Mouse (Mus musculus): ENCODE results near the gene Vmn1r195.
A peak's percentile ranks its signal among the peaks of the same experiment; 100 is the strongest.
"Not testable (repeated sequence)": the region's sequence is repeated elsewhere in the genome, so short reads cannot be mapped to it uniquely, and the experiment has no call there.

Vmn1r195 gene

GRCm38 (mm10) chr13:22270222-22270621, at the start of gene Vmn1r195:
Gene Vmn1r195, plus strand, starts transcription at chr13:22270522.
- not testable (repeated sequence) for DNase-seq

- not testable (repeated sequence) for DNase-seq
These were observed 47.3 kb upstream of the Vmn1r195 start, which contains the start of gene Vmn1r193 for GRCm38 (mm10) chr13:22223060-22223459. Gene Vmn1r193, minus strand, starts transcription at chr13:22223160.

- DNase-seq = no peak
These were observed 26.4 kb upstream of the Vmn1r195 start, which contains the start of gene Vmn1r194 for GRCm38 (mm10) chr13:22243915-22244314. Gene Vmn1r194, plus strand, starts transcription at chr13:22244215.

GRCm38 (mm10) chr13:22271721-22272120, 1.4 kb downstream of the Vmn1r195 start:
- DNase-seq = no peak

GRCm38 (mm10) chr13:22284578-22284977, 14.3 kb downstream of the Vmn1r195 start:
- no peak for DNase-seq

GRCm38 (mm10) chr13:22289620-22290019, 19.3 kb downstream of the Vmn1r195 start, which contains the start of gene Vmn1r196:
Gene Vmn1r196, plus strand, starts transcription at chr13:22289920.
- DNase-seq = no peak

GRCm38 (mm10) chr13:22308075-22308474, 37.8 kb downstream of the Vmn1r195 start:
- DNase-seq = not testable (repeated sequence)

GRCm38 (mm10) chr13:22315361-22315760, 45.0 kb downstream of the Vmn1r195 start:
- peak; percentile 4 for DNase-seq

- no peak for DNase-seq
These were observed 47.0 kb downstream of the Vmn1r195 start for GRCm38 (mm10) chr13:22317366-22317765.

- no peak for DNase-seq
These were observed 49.8 kb downstream of the Vmn1r195 start for GRCm38 (mm10) chr13:22320091-22320490.

GRCm38 (mm10) chr13:22324289-22324688, 54.0 kb downstream of the Vmn1r195 start, which contains the start of gene Vmn1r197:
Gene Vmn1r197, plus strand, starts transcription at chr13:22324589.
- DNase-seq = no peak

Data from kidney, adult 18-20 months (tissue).